Mouse (Mus musculus) T-helper 1 cell (primary cell): ENCODE results near the gene Klrg2.
"Not testable (repeated sequence)": the region's sequence is repeated elsewhere in the genome, so short reads cannot be mapped to it uniquely, and the experiment has no call there.

Experiments used
- in situ Hi-C: fragments of 300-600 bp; cut with MboI, MseI; formaldehyde crosslinking; loops from one replicate; pipeline ENCODE4 v1.15.1; 2025; ENCODE audit warnings: high pct_unique_total_duplicates

The Klrg2 gene

DNA sequence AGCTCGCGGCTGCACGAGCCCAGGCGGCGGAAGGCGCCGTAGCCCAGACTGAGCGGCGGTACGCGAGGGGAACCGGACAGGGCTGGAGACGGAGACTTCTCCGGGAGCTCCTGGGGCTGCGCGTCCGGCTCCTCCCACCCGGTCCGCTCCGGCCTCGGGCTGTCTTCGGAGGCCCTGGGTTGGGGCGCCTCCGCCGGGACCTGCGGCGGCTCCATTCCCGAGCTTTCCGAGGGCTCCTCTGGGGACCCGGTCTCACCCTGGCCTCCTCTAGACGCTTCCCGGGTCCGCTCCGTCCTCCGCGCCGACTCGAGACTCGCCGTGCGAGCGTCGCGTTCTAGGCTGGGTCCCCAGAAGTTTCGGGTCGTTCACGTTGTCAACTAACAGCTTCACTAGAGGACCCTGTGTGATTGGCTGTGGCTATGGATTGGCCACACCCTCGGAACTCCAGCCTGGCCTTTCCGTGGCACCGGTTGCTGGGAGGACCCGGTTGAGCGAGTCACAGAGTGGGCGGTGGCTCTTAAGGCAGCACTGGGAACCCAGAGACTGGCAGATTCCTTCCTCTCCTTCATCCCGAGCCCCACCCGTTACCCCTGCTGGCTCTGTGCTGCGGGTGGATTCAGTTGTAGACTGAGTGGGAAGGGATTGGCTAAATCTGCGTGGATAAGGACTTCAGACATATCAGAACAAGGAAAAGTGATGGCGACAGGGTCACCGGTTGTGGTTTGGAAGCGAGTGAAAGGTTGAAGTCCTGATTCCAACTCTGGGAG, at the start of gene Klrg2:
Gene Klrg2 (minus strand): TSS at position 391 of the 767 bp plus-strand sequence.
- in situ Hi-C loops, result no loop called here

DNA sequence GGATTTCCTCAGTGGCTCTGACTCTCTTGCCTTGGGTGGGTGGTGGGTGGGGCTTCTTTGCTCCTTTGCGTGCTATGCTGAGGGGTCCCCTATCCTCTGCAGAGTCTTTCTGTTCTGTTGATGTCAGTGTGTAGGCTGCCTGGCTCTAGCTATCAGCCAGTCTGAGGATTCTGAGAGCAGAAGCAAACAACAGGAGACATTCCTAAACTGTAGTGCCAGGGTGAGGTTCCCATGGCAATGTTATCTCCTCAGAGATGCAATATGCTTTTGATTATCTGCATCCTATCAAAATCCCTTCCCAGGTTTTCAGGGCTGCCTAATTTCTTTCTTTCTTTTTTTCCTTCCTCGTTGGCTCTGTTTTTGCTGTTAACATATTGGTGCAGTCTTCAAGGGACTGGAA, 45.5 kb upstream of the Klrg2 start:
- in situ Hi-C loops, result no loop called here

DNA sequence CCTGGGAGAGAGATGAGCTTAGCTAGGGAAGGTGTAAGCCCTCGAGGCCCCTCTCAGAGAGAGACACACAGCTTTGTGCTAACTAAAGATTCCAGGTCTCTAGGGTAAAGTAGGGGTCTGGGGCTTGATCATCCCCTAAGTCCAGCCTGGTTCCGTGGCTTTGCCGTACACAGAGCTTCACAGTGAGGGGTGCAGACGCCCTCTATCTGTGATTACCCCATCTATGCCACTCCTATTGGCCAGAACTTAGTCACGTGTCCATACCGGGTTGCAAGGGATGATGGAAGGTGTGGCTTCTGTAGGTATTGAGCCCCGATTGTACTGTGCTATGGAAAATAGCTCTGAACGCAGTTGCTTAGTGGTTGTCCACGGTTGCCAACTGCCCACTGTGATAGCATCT, 40.6 kb upstream of the Klrg2 start:
- in situ Hi-C loops, result no loop called here

DNA sequence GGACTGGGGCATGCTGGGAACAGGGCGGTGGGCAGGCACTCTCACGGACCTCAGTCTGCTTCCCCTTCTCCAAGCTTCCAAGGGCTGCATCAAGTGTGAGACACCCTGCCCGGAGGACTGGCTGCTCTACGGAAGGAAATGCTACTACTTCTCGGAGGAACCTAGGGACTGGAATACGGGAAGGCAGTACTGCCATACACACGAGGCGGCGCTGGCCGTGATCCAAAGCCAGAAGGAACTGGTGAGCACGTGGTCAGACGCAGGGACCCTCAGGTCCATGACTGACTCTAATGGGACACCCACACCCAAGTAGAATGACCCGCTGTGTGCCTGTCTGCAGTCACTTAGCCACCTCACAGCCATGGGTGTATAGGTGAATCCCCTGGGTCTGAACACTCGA, 39.7 kb upstream of the Klrg2 start:
- in situ Hi-C loops, result no loop called here

DNA sequence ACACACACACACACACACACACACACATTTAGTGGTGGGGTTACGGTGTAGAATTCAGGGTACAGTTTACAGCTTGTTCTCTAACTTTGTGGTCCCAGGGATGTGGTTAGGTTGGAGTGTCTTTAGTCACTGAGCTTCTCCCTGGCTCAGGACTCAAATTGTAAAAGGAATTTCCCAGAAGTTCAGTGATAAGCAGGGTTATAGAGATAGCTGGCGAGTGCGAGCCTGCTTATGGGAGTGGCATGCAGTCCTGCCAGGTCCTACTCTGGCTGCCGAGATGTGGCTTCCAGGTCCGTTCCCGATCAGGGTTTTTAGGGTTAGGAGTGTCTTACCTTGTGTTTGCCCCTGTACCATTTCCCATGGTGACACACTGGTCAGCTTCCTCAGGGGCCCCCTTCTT, 39.2 kb upstream of the Klrg2 start:
- in situ Hi-C loops, result no loop called here

DNA sequence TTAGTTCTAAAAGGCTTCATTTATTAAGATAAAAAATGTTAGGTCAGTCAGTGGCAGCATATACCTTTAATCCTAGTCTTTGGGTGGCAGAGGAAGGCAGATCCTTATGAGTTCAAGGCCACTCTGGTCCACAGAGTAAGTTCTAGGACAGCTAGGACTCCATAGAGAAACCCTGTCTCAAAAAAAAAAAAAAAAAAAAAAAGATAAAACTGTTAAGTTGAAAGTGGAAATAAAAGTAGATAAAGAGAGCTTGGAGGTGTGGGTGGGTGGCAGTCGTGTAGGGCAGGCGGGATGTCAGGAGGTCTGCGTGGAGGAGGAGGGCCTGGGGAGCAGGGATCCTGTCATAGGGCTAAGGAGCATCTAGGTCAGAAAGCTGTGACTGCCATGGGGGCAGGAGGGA, 35.0 kb upstream of the Klrg2 start:
- in situ Hi-C loops, result no loop called here

DNA sequence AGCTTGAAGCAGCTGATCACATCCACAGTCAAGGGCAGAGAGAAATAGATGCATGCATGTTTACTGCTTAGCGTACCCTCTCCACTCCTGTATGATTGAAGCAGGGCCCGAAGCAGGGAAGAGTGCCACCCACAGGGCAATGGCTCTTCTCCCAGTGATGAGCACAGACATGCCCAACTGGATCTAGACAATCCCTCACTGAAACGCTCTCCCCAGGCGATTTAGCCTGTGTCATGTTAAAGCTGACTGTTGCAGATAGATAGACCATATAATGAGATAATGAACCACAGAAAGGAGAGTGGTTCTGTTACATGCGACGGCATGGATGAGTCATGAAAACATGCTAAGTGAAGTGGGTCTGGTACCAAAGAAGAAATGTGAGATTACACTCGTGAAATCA, 34.2 kb upstream of the Klrg2 start:
- in situ Hi-C loops, result no loop called here

DNA sequence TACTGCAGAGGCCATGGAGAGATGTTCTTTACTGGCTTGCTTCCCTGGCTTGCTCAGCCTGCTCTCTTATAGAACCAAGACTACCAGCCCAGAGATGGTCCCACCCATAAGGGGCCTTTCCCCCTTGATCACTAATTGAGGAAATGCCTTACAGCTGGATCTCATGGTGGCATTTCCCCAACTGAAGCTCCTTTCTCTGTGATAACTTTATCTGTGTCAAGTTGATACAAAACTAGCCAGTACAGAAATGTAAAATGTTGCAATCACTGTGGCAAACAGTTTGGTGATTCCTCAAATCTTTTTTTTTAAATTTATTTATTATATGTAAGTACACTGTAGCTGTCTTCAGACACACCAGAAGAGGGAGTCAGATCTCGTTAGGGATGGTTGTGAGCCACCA, 33.4 kb upstream of the Klrg2 start:
- in situ Hi-C loops, result not testable (repeated sequence)

DNA sequence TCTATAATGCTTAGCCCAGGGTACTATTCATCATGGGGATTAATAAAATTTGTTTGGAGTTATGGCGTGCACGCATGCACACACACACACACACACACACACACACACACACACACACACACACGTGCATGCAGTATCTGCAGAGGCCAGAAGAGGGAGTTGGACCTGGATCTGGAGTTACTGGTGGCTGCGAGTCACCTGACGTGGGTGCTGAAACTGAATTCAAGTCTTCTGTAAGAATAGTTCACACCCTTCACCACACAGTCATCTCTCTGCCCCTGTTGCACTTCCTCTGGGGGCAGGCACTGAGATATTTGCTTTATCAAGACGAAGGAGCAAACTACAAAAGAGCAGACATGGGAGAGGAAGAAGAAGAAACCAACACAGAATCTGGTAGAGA, 32.5 kb upstream of the Klrg2 start:
- in situ Hi-C loops, result no loop called here

DNA sequence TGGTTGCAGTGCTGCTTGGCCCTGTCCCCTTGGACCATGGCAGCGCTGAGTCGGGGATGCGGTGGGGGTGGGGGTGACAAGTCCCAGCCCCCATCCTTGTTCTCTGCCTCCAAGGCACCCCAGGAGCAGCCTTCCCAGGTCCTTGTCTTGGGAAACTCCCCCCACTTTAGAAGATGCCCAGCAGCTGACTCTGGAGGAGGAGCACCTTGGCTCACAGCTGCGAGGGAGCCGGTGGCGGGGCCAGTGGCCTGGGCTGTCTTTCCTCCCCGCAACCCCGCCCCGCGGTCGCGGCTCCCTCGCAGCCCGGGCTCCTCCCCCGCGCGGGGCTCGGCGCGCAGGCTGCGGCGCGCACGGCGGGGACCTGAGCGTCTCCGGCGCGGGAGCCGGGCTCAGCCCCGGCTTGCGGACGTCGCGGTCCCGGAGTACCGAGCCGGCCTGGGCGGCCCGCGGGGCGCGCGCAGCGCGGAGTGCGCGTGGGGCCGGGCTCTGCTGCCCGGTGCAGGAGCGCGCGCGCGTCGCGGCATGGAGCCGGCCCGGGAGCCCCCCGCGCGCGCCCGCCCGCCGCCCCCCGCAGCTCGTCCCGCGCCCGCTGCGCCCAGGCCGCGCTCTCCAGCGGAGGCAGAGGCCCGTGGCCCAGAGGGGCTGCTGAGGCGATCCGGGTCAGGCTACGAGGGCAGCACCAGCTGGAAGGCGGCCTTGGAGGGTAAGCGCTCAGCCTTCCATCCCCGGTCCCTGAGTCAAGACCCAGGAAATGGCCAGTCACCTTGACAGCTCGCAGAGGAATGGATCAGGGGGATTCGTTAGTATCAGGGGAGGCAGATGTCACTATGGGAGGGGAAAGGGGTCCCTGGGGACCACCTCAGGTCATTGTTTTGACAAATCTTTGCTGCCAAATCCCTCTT, 25.9 kb upstream of the Klrg2 start, which contains the start of gene Clec2l:
Gene Clec2l (plus strand): TSS at position 356 of the 902 bp plus-strand sequence.
- in situ Hi-C loops, result no loop called here

DNA sequence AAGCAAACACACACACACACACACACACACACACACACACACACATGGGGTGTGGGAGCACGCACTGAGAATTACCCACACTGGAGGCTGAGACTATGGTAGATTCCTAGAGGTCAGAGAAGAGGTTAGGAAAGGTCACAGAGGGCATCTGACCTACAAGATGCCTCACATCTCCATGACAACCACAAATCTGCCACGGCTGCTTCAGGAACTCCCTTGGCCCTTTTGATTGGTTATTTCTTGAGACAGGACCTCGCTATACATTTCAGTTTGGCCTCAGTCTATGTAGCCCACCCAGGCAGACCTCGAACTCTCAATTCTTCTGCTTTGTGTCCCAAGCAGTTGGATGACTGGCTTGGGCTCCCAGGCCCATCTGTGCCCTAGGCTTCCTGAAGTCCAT, 24.6 kb upstream of the Klrg2 start:
- in situ Hi-C loops, result no loop called here

DNA sequence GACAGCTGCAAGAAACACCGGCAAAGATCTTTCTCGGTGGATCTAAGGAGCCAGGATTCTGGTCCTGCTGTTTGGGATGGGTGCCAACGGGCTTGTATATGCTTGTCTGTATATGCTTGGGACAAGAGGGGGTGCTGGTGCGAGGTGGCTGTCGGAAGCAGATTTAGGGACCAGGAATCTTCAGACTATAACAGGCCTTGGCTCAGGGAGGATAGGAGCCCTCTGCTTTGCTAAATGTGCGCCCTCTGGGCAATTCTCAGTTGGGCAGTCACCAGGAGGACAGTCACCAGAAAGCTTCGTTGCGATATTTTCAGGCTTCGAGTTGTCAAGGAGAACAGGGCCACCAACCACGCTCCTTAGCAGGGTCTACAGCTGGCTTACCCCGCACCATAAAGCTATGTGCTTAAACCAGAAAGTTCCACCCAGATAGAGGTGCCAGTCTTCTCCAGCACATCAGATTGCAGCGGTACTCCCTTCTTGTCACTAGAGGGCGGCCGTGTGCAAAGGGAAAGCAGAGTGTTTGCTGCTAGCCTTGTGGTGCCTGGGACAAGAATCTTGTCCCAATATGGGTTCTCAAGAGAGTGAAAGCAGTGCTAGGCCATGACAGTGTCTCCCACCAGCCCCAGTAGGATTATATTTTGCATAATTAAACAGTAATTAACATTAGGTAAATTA, 13.4 kb upstream of the Klrg2 start:
- in situ Hi-C loops, result no loop called here

DNA sequence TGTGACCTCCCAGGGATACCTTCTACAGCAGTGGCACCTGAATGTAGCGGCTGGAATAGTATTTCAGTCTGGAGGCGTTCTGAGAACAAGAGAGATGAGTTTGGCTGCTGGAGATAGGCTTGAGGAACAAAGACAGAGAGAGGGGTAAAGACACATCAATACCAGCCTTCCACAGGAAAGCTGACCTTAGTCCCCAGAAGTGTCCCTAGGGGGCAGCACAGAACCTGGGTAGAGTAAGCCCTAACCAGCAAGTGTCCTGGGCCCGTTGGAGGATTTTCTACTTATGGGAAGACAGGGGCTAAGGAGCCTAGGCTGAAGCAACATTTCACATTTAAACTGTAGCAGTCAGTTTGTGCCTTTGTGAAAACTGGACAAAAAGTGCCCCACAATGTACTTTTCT, 12.5 kb upstream of the Klrg2 start:
- in situ Hi-C loops, result loop anchor here (10.0 kb wide), 1 partner anchor 255 kb away; no protein-coding TSS in a partner anchor

DNA sequence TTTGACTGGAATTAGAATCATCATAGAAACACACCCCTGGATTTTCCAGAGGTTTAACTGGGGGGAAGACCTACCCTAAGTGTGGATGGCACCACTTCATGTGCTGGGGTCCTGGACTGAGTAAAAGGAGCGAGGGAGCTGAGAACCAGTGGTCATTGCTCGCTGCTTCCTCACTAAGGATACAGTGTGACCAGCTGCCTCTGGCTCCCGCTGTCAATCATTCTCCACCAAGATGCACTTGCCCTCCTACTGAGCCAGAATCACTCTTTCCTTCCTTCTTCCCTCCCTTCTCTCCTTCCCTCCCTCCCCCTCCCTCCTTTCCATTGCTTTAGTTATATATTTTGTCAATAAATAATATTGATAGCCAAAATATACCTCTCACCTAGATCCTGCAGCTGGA, 6.0 kb upstream of the Klrg2 start:
- in situ Hi-C loops, result loop anchor here (10.0 kb wide), 1 partner anchor 262 kb away; no protein-coding TSS in a partner anchor

DNA sequence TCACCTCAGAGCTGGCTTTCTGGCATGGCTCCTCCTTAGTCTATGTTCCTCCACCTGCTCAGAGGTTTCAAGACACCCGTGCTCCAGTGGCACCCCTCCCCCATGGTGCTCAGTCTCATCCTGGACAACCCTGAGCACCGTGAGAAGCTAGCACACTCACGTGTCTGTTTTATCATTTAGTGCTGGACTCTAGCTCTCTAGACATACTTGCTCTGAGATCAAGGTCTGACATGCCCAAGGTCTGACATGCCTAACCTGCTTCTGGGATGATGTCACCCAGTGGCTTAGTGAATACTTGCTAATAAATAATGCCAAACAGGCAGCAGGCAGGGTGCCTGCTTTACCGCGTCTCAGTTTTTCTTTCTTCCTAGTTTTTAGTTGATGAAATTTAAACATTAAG, 5.6 kb upstream of the Klrg2 start:
- in situ Hi-C loops, result loop anchor here (10.0 kb wide), 1 partner anchor 262 kb away; no protein-coding TSS in a partner anchor

DNA sequence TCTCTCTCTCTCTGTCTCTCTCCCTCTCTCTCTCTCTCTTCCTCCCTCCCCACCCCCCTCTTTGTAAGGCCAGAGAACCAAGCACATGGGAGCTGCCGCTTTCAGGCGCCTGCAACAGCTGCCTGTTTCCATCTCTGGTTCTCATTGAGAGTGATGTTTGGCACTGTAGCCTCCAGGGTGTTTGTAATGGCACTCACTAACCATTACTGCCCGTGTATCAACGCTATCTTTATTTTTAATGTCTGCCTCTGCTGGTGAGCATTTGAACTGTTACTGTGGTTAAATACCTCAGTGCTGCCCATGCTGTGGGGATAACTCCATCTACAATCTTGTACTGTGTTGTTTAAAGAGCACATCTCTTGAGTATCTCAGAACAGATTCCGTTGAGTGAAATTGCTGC, 4.6 kb upstream of the Klrg2 start:
- in situ Hi-C loops, result loop anchor here (10.0 kb wide), 1 partner anchor 263 kb away; no protein-coding TSS in a partner anchor

DNA sequence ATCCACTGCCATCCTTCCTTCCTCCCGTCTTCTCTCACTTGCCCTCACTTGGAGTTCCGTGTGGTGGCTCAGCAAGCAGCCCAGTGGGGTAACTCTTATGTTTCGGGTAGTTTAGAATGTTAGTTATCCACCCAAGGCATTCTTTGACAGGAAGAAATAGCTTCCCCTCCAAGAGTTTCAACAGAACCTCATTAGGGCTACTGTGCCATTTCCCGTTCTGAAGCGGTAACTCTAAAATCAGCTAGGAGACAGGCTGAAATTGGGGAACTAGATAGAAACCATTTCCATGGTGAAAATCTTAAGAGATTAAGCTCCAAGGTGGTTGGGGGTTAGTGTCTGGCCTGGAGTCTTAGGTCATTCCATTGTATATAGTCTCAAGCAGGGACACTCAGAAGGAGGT, 4.2 kb upstream of the Klrg2 start:
- in situ Hi-C loops, result loop anchor here (10.0 kb wide), 1 partner anchor 264 kb away; no protein-coding TSS in a partner anchor

DNA sequence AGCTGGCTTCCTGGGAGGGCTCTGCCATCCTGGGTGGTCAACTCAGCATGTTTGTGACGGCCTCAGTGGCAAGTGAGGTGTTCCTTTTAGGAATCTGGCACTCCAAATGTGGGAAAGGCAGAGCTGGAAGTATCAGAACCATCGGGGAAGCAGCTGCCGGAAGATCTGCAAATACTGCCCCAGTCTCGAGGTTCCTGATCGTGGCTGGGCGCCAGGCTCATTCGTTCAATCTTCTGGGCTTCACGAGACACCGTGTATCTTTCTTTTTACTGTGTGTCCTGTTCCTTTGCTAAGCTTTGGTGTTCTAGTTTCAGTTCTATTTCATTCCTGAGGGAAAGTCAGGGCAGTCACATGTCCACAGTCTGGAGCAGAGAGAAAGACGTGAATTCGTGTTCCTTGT, 3.4 kb upstream of the Klrg2 start:
- in situ Hi-C loops, result loop anchor here (10.0 kb wide), 1 partner anchor 264 kb away; no protein-coding TSS in a partner anchor

DNA sequence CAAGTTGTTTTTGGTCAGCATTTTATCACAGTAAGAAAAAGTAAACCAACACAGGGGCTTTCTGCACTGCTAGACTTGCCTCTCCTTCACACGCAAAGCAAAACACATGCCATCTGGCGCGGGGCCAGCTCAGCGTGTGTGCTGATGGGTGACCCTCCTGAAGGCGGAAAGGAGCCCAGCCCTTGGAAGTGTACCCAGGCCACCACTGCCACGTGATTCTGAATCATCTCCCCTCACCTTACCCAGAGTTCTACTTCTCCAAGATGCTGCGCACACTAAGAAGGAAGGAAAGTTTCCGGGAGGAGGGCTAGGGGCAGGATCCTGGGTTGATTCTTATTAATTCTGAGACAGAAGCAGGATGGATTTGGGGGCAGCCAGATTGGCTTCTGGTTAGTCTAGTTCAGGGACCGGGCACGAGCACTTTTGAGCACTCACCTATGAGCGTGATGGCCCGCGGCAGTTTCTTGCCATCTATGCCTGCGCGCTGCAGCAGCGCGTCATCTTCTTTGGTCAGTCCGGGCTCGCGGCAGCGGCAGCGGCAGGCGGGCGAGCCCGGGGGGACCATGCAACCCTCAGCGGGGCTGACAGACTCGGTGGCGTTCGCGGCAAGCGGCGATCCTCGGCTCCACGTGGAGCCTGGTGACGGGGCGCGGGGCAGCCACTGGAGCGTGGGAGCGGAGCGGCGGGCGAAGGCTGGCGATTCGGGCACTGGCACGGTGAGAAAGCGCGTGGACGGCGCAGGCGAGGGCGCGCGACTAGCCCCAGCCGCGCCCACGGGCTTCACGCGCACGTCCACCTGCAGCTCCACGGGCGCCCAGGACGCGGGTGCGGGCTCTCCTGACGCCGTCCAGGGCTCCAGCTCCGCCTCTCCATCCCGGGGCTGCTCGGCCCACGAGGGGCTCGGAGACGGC, 846 bp downstream of the Klrg2 start:
- in situ Hi-C loops, result no loop called here

DNA sequence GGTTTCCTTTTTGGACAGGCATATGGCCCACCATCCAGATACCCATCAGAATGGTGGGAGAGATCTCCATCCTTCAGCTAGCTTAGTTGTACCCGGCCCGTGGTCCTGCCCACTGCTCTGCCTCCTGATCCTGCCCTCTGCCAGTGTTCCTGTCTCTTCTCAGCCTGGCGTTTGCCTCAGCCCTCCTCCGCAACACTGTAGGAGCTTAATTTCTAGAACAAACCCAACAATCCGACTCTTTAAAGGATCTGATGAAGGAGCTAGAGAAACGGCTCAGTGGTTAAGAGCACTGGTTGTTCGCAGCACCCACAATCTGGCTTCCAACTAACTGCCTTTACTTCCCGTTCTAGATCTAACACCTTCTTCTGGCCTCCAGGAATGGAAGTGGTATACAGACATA, 2.6 kb downstream of the Klrg2 start:
- in situ Hi-C loops, result no loop called here

DNA sequence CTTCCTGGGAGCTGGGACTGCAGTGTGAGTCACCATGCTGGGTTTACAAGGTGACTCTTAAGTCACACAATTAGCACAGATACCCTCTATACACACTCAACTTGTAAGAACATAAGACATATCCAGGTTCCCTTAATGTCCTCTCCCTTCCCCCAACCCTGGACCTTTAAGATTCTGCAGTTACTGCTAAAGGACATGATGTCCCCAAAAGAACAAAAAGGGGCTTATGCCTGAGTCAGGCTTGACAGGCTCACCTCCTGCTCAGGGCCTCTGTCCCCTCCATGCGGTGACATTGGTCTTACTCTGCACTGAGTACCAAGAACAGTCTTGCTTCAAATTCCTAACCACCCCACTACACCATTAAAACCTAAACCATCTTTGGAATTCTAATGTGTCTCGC, 4.2 kb downstream of the Klrg2 start:
- in situ Hi-C loops, result no loop called here
